Mouse (Mus musculus): ENCODE measurements around the gene Lss.

GRCm38 (mm10) chr10:76542636-76543375 lies 11.4 kb downstream of the Lss start:
- TF ChIP-seq CTCF (IDR thresholded peaks at IDR 0.05; ENCODE audit: low read depth, low read length) (no peak), POLR2AphosphoS5 (IDR thresholded peaks at IDR 0.05; ENCODE audit: insufficient replicate concordance, low read depth, low read length) (no peak), GATA1 (IDR thresholded peaks at IDR 0.05; ENCODE audit: borderline replicate concordance, low read length) (no peak), GATA2 (IDR thresholded peaks at IDR 0.05; ENCODE audit: borderline replicate concordance, low read depth, low read length) (no peak), TAL1 (conservative IDR thresholded peaks at IDR 0.05; ENCODE audit: low read depth, low read length) (no peak)

Data from G1E (cell line).